Mouse (Mus musculus) megakaryocyte, embryonic 14.5 days (primary cell): ENCODE measurements around the gene Sgpl1.

ENCODE experiments used
- FLI1 ChIP-seq: IDR thresholded peaks from 2 replicates; pipeline ENCODE4 v1.6.1; 2012; ENCODE audit warnings: low read length, inconsistent platforms, mixed read lengths
- GATA1 ChIP-seq: IDR thresholded peaks from 3 replicates; pipeline ENCODE4 v1.6.1; 2012; ENCODE audit warnings: mixed read lengths, low read length, inconsistent platforms, borderline replicate concordance

- TF ChIP-seq GATA1 (no peak), FLI1 (no peak)
These were observed 82.9 kb downstream of the Sgpl1 start for GRCm38 (mm10) chr10:61064635-61065034.
